Mouse (Mus musculus) embryonic facial prominence, embryonic 15.5 days (tissue): Measurements from ENCODE around the gene Pzp. TPM values are rescaled to one million over a fixed set of nuclear protein-coding genes. Genes with fewer than 3 reads are reported as not detected.
A peak's percentile ranks its signal among the peaks of the same experiment; 100 is the strongest.

Experiments
- ATAC-seq: fragments of 200-750 bp; cut with Nextera tagmentation; 2 replicates; pipeline ENCODE4 v1.8.0; 2017; ENCODE audit warnings: low read depth, moderate TSS enrichment; ENCODE audit not compliant: insufficient number of reproducible peaks, low FRiP score, low TSS enrichment
- H3K27ac ChIP-seq: fragments of 300-500 bp; sonication (generic); replicated peaks from 2 replicates; pipeline ENCODE4 v1.5.1; 2015; ENCODE audit warnings: mild to moderate bottlenecking, inconsistent platforms
- H3K27me3 ChIP-seq: fragments of 300-500 bp; sonication (generic); 2 replicates; pipeline ENCODE4 v1.6.1; 2015; ENCODE audit warnings: inconsistent platforms
- H3K36me3 ChIP-seq: fragments of 300-500 bp; sonication (generic); 2 replicates; pipeline ENCODE4 v1.6.1; 2015; ENCODE audit warnings: mild to moderate bottlenecking, inconsistent platforms
- H3K4me1 ChIP-seq: fragments of 300-500 bp; sonication (generic); 2 replicates; pipeline ENCODE4 v1.6.1; 2015; ENCODE audit warnings: inconsistent platforms
- H3K4me2 ChIP-seq: fragments of 300-500 bp; sonication (generic); replicated peaks from 2 replicates; pipeline ENCODE4 v1.6.1; 2015; ENCODE audit warnings: mild to moderate bottlenecking, inconsistent platforms
- H3K4me3 ChIP-seq: fragments of 300-500 bp; sonication (generic); replicated peaks from 2 replicates; pipeline ENCODE4 v1.5.1; 2015; ENCODE audit warnings: mild to moderate bottlenecking, inconsistent platforms
- H3K9ac ChIP-seq: fragments of 300-500 bp; sonication (generic); 2 replicates; pipeline ENCODE4 v1.6.1; 2015; ENCODE audit warnings: inconsistent platforms
- H3K9me3 ChIP-seq: fragments of 300-500 bp; sonication (generic); replicated peaks from 2 replicates; pipeline ENCODE4 v1.6.1; 2016; ENCODE audit warnings: inconsistent platforms
- WGBS: fragments of 180-500 bp; shearing (Covaris S2); methylation state at CpG from one replicate; pipeline ENCODE4 v1.1.7; 2015; 5-methylcytosine and 5-hydroxymethylcytosine counted together
- polyA plus RNA-seq: library from polyadenylated mRNA; unstranded; fragments of >200 nt; fragmentation: Nextera tagmentation; extraction: Ambion mirVana; gene quantifications from 2 replicates; pipeline ENCODE4 v1.2.1, GENCODE M21; 2015

The Pzp gene
- polyA plus RNA-seq, 1 experiment from 2014 or later, result 0.48 TPM

DNA sequence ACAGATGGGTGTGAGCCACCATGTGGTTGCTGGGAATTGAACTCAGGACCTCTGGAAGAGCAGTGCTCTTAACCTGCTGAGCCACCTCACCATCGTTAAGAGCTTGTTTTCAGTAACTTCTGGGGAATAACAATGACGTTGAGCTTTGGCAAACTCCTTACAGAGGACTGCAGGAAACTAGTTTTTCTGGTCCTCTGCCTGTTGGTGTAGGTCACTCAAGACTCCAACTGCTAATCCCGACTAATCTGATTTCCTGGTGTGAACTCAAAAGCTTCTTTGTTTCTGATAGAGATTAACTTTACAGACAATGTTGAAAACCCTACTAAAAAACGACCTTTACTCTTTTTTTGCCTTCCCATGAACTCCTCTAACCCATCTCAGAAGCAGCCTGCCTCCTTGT is 49.0 kb downstream of the Pzp start:
- ATAC-seq, result no peak
- no peaks in the 10 kb centered on the region for H3K27me3 ChIP-seq
- no peak overlapping the region for H3K9ac ChIP-seq
- no peaks in the 10 kb centered on the region for H3K9me3 ChIP-seq
- peaks cover 3% of the 10 kb centered on the region; the same call in 1 of the 2 replicates for H3K4me1 ChIP-seq
- no peak overlapping the region for H3K4me3 ChIP-seq
- H3K4me2 ChIP-seq, result no peak overlapping the region
- no peak overlapping the region for H3K27ac ChIP-seq
- no peaks in the 10 kb centered on the region for H3K36me3 ChIP-seq
- 11% methylated on average over 4 of the region's 4 CpGs for WGBS

DNA sequence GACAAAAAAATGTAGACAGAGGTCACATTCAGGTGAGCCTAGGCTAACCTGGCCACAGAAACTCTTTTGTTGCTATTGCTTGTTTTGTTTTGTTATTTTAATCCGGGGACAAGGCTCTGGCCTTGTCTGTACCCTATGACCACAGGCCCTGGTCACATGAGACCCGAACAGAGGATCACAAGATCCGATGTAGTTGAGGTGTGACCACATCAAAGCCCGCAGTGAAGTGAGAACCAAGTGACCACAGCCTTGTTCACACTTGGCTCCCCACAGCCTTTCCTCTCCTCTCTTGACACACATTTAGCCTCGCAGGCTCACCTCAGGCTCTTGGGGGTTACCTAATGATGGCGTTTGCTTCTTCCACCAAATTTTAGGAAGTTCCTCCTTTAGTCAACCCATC is 52.4 kb downstream of the Pzp start:
- Histone ChIP-seq H3K9ac (no peak overlapping the region), H3K4me2 (no peak overlapping the region), H3K4me3 (no peak overlapping the region), H3K36me3 (no peaks in the 10 kb centered on the region), H3K27ac (no peak overlapping the region), H3K4me1 (no peaks in the 10 kb centered on the region), H3K9me3 (no peaks in the 10 kb centered on the region), H3K27me3 (no peaks in the 10 kb centered on the region)
- no peak for ATAC-seq
- WGBS, result 89% methylated on average over 6 of the region's 6 CpGs

DNA sequence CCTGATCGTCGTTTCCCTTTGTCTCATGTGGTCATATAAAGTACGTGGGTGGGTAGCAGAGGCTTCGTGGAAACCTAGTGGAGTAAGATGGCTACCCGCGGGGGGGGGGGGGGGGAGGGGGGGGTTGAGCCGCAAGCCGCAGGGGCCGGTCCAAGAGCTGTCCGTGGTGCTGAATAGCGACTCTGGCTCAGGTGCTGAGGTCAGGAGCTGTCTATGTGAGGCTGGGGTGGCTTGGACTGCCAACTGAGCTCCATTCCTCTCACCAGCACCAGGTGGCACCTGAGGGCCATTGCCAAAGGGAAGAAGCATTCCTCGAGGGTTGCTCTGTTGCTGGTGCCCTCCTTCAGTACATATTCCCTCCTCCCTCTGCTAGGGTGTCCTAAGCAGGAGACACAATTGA is 57.1 kb downstream of the Pzp start:
- H3K9me3 ChIP-seq, result no peaks in the 10 kb centered on the region
- H3K4me3 ChIP-seq, result no peak overlapping the region
- H3K4me2 ChIP-seq, result 0 out of 2 replicates have a peak overlapping the region, but pooled peaks have one; percentile 8
- H3K36me3 ChIP-seq, result no peaks in the 10 kb centered on the region
- 8% methylated on average over 11 of the region's 12 CpGs for WGBS
- no peak overlapping the region for H3K9ac ChIP-seq
- no peak for ATAC-seq
- H3K4me1 ChIP-seq, result no peaks in the 10 kb centered on the region
- no peak overlapping the region for H3K27ac ChIP-seq
- H3K27me3 ChIP-seq, result no peaks in the 10 kb centered on the region

DNA sequence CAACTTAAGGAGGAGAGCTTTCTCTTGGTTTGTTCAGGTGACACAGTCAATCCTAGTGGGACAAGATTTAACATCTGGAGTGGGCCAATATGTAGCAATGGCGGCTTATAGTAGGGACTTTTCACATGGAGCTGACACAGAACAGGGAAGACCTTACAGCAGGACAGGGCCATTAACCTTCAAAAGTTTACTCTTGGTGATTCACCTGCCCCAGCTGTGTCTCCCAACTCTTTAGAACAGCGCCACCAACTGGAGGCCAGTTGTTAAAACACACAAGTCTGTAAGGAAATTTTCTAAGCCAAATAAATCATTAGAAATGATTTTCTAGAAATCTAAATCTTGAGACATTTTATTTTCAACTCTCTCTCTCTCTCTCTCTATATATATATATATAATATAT is 59.2 kb downstream of the Pzp start:
- Histone ChIP-seq H3K4me3 (no peak overlapping the region), H3K4me1 (no peaks in the 10 kb centered on the region), H3K9me3 (no peaks in the 10 kb centered on the region), H3K27me3 (no peaks in the 10 kb centered on the region), H3K4me2 (no peak overlapping the region), H3K9ac (no peak overlapping the region), H3K36me3 (no peaks in the 10 kb centered on the region), H3K27ac (no peak overlapping the region)
- ATAC-seq, result no peak
- WGBS, result 39% methylated on average over 2 of the region's 2 CpGs

DNA sequence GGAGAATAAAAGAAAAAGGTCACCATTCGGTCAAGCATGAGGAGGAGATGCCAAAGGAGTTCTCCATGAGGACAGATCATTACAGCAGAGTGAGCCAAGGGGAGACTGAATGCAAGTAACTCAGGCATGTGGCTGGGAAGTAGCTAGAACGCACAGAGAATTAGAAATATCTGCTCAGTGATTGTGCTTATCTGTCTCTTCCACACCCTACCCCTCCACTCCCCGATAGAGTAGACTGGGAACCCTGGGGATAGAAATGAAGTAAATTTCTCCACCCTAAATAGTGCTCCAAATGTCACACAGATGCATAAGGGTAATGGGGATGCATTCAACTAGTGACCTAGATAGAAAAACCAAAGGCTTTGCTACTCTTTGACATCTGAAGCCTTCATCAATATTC is 60.0 kb downstream of the Pzp start:
- H3K36me3 ChIP-seq, result no peaks in the 10 kb centered on the region
- H3K4me1 ChIP-seq, result no peaks in the 10 kb centered on the region
- ATAC-seq, result no peak
- no peaks in the 10 kb centered on the region for H3K9me3 ChIP-seq
- no peak overlapping the region for H3K9ac ChIP-seq
- H3K4me3 ChIP-seq, result no peak overlapping the region
- WGBS, result 69% methylated on average over 3 of the region's 3 CpGs
- no peak overlapping the region for H3K27ac ChIP-seq
- H3K4me2 ChIP-seq, result no peak overlapping the region
- no peaks in the 10 kb centered on the region for H3K27me3 ChIP-seq

DNA sequence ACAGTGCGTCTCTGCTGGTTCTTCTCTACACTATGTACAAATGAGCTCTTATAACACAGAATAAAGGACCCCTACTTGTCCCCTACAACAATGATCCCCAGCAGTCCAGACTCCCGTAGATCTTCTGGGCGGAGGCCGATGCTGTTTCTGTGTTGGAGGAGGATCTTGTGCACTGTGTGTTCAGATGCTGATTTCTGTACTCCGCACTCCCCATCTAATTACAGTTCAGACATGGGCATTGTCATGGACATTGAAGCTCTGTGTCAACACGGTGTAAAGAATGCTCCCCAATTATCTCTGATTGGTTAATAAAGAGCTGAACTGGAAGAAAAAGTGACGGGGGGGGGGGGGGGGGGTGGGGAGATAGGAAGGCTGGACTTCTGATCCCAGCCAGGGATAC is 60.5 kb downstream of the Pzp start:
- H3K4me2 ChIP-seq, result no peak overlapping the region
- H3K9me3 ChIP-seq, result no peaks in the 10 kb centered on the region
- WGBS, result 36% methylated on average over 7 of the region's 7 CpGs
- no peaks in the 10 kb centered on the region for H3K4me1 ChIP-seq
- H3K4me3 ChIP-seq, result no peak overlapping the region
- H3K36me3 ChIP-seq, result no peaks in the 10 kb centered on the region
- ATAC-seq, result no peak
- H3K9ac ChIP-seq, result no peak overlapping the region
- no peak overlapping the region for H3K27ac ChIP-seq
- no peaks in the 10 kb centered on the region for H3K27me3 ChIP-seq

DNA sequence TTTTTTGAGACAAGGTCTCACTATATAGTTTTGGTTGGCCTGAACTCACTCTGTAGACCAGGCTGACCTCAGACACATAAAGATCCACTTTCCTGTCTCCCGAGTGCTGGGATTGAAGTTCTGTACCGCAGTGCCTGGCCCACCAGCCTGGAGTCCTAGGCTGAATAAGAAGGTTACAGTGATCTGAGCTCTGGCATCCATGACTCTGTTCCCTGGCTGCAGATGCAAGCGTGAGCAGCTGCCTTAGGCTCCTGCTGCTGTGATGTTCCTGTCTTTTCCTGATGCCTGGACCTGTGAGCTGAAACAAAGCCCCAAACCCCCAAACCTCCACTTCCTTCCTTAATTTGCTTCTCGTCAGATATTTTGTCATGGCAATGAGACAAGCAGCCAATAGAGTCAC is 61.5 kb downstream of the Pzp start:
- Histone ChIP-seq H3K36me3 (no peaks in the 10 kb centered on the region), H3K9me3 (no peaks in the 10 kb centered on the region), H3K27me3 (no peaks in the 10 kb centered on the region), H3K4me3 (no peak overlapping the region), H3K4me2 (no peak overlapping the region), H3K27ac (no peak overlapping the region), H3K4me1 (no peaks in the 10 kb centered on the region), H3K9ac (no peak overlapping the region)
- WGBS, result 62% methylated on average over 4 of the region's 4 CpGs
- no peak for ATAC-seq

DNA sequence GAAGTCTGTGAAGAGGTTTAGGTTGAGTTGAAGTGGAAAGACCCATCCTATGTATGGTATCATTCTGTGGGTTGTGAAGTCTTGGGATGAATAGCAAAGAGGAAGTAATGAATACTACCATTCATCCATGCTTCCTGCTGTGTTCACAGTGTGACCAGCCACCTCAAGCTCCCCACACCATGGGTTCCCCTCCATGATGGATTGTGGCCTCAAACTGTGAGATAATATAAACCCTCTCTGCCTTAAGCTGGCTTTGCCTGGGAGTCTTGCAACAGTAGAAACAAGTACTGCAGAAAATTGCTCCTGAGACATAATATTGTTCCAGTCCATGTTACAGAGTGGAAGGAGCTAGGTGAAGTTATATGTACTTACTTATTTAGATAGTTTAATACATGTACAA is 64.9 kb downstream of the Pzp start:
- no peaks in the 10 kb centered on the region for H3K4me1 ChIP-seq
- H3K36me3 ChIP-seq, result no peaks in the 10 kb centered on the region
- H3K9me3 ChIP-seq, result no peaks in the 10 kb centered on the region
- no peaks in the 10 kb centered on the region for H3K27me3 ChIP-seq
- no peak for ATAC-seq
- H3K9ac ChIP-seq, result no peak overlapping the region
- no peak overlapping the region for H3K27ac ChIP-seq
- no peak overlapping the region for H3K4me2 ChIP-seq
- H3K4me3 ChIP-seq, result no peak overlapping the region

DNA sequence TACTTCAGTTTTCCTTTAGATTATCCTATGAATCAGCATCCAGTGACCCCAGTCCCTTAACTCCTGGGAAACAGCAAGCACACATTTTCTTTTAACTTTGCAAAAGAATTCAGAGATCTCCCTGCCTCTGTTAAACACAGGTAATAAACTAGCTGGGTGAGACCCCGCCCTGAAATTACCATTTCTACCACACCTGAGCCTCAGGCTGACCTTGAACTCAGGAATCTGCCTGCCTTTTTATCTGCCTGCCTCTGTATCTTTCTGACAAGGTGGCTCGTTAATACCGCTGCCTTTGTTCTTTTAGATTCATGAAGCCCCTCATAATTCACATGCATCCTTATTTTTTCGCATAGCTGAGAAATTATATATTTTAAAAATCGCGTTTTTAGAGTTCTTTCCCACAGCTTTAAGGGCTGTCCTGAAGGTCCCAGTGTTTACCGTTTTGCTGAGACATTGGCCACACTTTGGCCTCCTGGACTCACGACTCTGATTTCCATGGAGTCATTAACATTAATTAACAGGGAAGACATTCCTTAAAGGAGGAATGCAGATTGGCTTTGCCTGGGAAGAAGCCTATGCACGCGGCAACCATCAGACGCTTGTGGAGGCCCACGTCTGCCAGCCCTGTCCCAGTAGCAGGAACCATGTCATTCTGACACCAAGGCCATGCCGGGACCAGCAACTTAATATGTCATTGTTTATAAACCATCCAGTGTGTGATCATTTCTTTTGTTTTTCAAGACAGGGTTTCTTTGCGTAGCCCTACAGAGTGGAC is 65.6 kb downstream of the Pzp start:
- Histone ChIP-seq H3K9me3 (no peaks in the 10 kb centered on the region), H3K27ac (no peak overlapping the region), H3K4me2 (no peak overlapping the region), H3K4me1 (no peaks in the 10 kb centered on the region), H3K9ac (no peak overlapping the region), H3K36me3 (no peaks in the 10 kb centered on the region), H3K4me3 (no peak overlapping the region), H3K27me3 (no peaks in the 10 kb centered on the region)
- WGBS, result 79% methylated on average over 14 of the region's 14 CpGs
- no peak for ATAC-seq

DNA sequence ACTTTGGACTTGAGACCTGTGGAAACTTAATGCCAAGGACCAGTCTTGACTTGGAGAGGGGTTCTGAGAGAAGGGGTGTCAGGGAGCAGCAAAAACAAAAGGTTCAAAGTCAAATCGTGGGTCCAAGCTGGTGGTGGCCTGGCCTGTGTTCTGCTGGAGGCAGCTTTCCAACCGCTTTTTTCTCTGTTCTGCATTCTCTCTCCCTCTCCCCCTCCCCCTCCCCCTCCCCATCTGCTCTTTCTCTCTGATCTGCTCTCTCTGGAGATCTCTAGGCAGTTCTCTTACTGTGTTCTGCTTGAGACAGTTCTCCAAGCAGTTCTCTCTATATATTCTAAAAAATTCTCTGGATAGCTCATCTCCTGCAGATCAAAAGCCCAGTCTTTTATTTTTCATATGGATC is 66.2 kb downstream of the Pzp start:
- no peak for ATAC-seq
- Histone ChIP-seq H3K27me3 (no peaks in the 10 kb centered on the region), H3K4me3 (no peak overlapping the region), H3K27ac (no peak overlapping the region), H3K4me2 (no peak overlapping the region), H3K36me3 (no peaks in the 10 kb centered on the region), H3K4me1 (no peaks in the 10 kb centered on the region), H3K9me3 (no peaks in the 10 kb centered on the region), H3K9ac (no peak overlapping the region)
- 21% methylated on average over 2 of the region's 2 CpGs for WGBS

DNA sequence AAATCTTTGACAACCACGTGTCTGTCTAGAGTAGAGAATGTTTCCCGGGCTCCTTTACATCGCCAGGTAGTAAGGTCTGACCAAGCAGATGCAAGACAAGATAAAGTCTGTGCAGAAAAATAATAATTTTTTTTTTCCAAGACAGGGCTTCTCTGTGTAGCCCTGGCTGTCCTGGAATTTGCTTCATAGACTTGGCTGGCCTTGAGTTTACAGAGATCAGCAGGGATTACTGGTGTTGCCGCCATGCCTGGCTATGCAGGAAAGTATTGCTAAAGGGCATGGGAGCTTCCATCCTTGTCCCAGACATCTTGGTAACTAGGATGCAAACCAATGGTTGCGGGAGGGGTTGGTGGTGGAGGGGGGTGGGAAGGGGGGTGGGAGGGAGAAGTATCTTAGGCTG is 69.3 kb downstream of the Pzp start:
- no peak for ATAC-seq
- no peak overlapping the region for H3K4me2 ChIP-seq
- no peak overlapping the region for H3K27ac ChIP-seq
- H3K4me3 ChIP-seq, result no peak overlapping the region
- WGBS, result 79% methylated on average over 5 of the region's 5 CpGs
- H3K36me3 ChIP-seq, result no peaks in the 10 kb centered on the region
- no peaks in the 10 kb centered on the region for H3K27me3 ChIP-seq
- no peak overlapping the region for H3K9ac ChIP-seq
- H3K4me1 ChIP-seq, result no peaks in the 10 kb centered on the region
- no peaks in the 10 kb centered on the region for H3K9me3 ChIP-seq

DNA sequence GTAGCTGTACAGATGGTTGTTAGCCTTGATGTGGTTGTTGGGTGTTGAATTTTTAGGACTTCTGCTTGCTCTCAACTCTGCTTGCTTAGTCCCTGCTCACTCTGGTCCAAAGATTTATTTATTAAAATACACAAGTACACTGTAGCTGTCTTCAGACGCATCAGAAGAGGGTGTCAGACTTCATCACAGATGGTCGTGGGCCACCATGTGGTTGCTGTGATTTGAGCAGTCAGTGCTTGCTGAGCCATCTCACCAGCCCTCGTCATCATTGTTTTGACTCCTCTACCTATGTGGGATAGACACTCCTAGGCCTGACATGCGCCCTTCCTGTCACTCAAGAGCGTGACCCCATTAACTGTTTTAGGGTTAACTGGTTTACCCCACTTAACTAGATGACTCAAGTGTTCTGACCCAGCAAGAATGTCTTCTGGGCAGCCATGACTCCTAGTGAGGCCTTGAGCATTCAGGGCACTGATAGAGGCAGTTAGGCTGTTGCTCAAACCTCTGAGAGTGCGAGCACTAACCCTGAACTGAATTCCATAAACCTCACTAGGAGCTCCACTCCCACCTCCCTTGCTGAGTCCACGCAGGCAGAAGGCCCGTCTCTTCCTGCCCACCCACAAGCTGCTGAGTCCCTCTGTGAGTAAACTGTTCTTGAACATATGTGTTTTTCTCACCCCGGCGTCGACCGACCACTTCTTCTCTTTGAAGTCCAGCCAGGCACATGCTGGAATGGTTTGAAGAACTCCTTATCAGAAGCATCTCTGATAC is 70.5 kb downstream of the Pzp start:
- Histone ChIP-seq H3K36me3 (no peaks in the 10 kb centered on the region), H3K4me3 (no peak overlapping the region), H3K4me1 (no peaks in the 10 kb centered on the region), H3K27me3 (no peaks in the 10 kb centered on the region), H3K9ac (no peak overlapping the region), H3K27ac (no peak overlapping the region), H3K9me3 (no peaks in the 10 kb centered on the region), H3K4me2 (no peak overlapping the region)
- WGBS, result 68% methylated on average over 12 of the region's 12 CpGs
- ATAC-seq, result no peak
